Mouse (Mus musculus): ENCODE results near the gene Egfl8. TPM values are rescaled to one million over a fixed set of nuclear protein-coding genes. Genes with fewer than 3 reads are reported as not detected.

Gene Egfl8
- polyA plus RNA-seq, 1 experiment from 2014 or later: 2.3 TPM

- no peak for DNase-seq (ENCODE audit: low spot score)
- Histone ChIP-seq H3K9ac (ENCODE audit: low read length) (no peak overlapping the region), H3K27ac (ENCODE audit: low read depth, low read length) (no peak overlapping the region), H3K36me3 (ENCODE audit: control insufficient read depth, insufficient read depth, low read length) (no peaks in the 10 kb centered on the region), H3K4me3 (ENCODE audit: low read depth, low read length) (no peak overlapping the region), H3K9me3 (ENCODE audit: control insufficient read depth, low read length) (no peaks in the 10 kb centered on the region; the same call in 1 of the 2 replicates), H3K27me3 (ENCODE audit: control insufficient read depth, insufficient read depth, low read length) (no peaks in the 10 kb centered on the region), H3K4me2 (ENCODE audit: low read depth, low read length, severe bottlenecking) (no peak overlapping the region), H3K4me1 (replicated peaks; ENCODE audit: control insufficient read depth, insufficient read depth, low read length) (no peaks in the 10 kb centered on the region)
- 80% methylated on average over 11 of the region's 11 CpGs for WGBS
- ATAC-seq (replicated peaks; ENCODE audit: low FRiP score): no peak
These were observed 52.4 kb downstream of the Egfl8 start for GRCm38 (mm10) chr17:34563354-34563753.

Other genes starting within 250 kb of the Egfl8 start
- gene Btnl1, start 238.8 kb downstream of the Egfl8 start, polyA plus RNA-seq (2014; fragmentation: Nextera tagmentation; extraction: Ambion mirVana): not detected in 2 replicates
- 1.5 and 2.1 TPM in 2 replicates for gene BC051142, start 217.2 kb downstream of the Egfl8 start, polyA plus RNA-seq (2014; fragmentation: Nextera tagmentation; extraction: Ambion mirVana)
- not detected in 2 replicates for gene Btnl4, start 138.7 kb downstream of the Egfl8 start, polyA plus RNA-seq (2014; fragmentation: Nextera tagmentation; extraction: Ambion mirVana)
- not detected in 2 replicates for gene Btnl6, start 98.6 kb downstream of the Egfl8 start, polyA plus RNA-seq (2014; fragmentation: Nextera tagmentation; extraction: Ambion mirVana)
- 5.9 and 8.7 TPM in 2 replicates for gene Notch4, start 51.7 kb downstream of the Egfl8 start, polyA plus RNA-seq (2014; fragmentation: Nextera tagmentation; extraction: Ambion mirVana)
- 2.6 and 4.3 TPM in 2 replicates for gene Gpsm3, start 26.2 kb downstream of the Egfl8 start, polyA plus RNA-seq (2014; fragmentation: Nextera tagmentation; extraction: Ambion mirVana)
- gene Pbx2, start 24.7 kb downstream of the Egfl8 start, polyA plus RNA-seq (2014; fragmentation: Nextera tagmentation; extraction: Ambion mirVana): 17.8 and 17.9 TPM in 2 replicates
- gene Ager, start 18.1 kb downstream of the Egfl8 start, polyA plus RNA-seq (2014; fragmentation: Nextera tagmentation; extraction: Ambion mirVana): 2.4 and 4.0 TPM in 2 replicates
- 158 and 169 TPM in 2 replicates for gene Rnf5, start 12.3 kb downstream of the Egfl8 start, polyA plus RNA-seq (2014; fragmentation: Nextera tagmentation; extraction: Ambion mirVana)
- gene Agpat1, start 11.7 kb downstream of the Egfl8 start, polyA plus RNA-seq (2014; fragmentation: Nextera tagmentation; extraction: Ambion mirVana): 93.4 and 101 TPM in 2 replicates
- 26.4 and 29.0 TPM in 2 replicates for gene Ppt2, start 12.5 kb upstream of the Egfl8 start, polyA plus RNA-seq (2014; fragmentation: Nextera tagmentation; extraction: Ambion mirVana)
- 2.4 and 2.7 TPM in 2 replicates for gene Prrt1, start 13.6 kb upstream of the Egfl8 start, polyA plus RNA-seq (2014; fragmentation: Nextera tagmentation; extraction: Ambion mirVana)
- gene Fkbpl, start 28.8 kb upstream of the Egfl8 start, polyA plus RNA-seq (2014; fragmentation: Nextera tagmentation; extraction: Ambion mirVana): 14.5 and 18.2 TPM in 2 replicates
- 79.5 and 82.9 TPM in 2 replicates for gene Atf6b, start 31.2 kb upstream of the Egfl8 start, polyA plus RNA-seq (2014; fragmentation: Nextera tagmentation; extraction: Ambion mirVana)
- 0.03 TPM in 1 of 2 replicates, not detected in the other for gene Tnxb, start 54.6 kb upstream of the Egfl8 start, polyA plus RNA-seq (2014; fragmentation: Nextera tagmentation; extraction: Ambion mirVana)
- 0.05 TPM in 1 of 2 replicates, not detected in the other for gene C4b, start 127.9 kb upstream of the Egfl8 start, polyA plus RNA-seq (2014; fragmentation: Nextera tagmentation; extraction: Ambion mirVana)
- gene Cyp21a1, start 188.6 kb upstream of the Egfl8 start, polyA plus RNA-seq (2014; fragmentation: Nextera tagmentation; extraction: Ambion mirVana): not detected in 2 replicates
- 26.3 and 28.3 TPM in 2 replicates for gene Stk19, start 221.0 kb upstream of the Egfl8 start, polyA plus RNA-seq (2014; fragmentation: Nextera tagmentation; extraction: Ambion mirVana)
- gene Dxo, start 221.0 kb upstream of the Egfl8 start, polyA plus RNA-seq (2014; fragmentation: Nextera tagmentation; extraction: Ambion mirVana): 78.5 and 84.9 TPM in 2 replicates
- 53.1 and 55.1 TPM in 2 replicates for gene Skiv2l, start 234.2 kb upstream of the Egfl8 start, polyA plus RNA-seq (2014; fragmentation: Nextera tagmentation; extraction: Ambion mirVana)
- 143 and 144 TPM in 2 replicates for gene Nelfe, start 234.4 kb upstream of the Egfl8 start, polyA plus RNA-seq (2014; fragmentation: Nextera tagmentation; extraction: Ambion mirVana)
- gene Cfb, start 246.5 kb upstream of the Egfl8 start, polyA plus RNA-seq (2014; fragmentation: Nextera tagmentation; extraction: Ambion mirVana): 2.6 and 3.3 TPM in 2 replicates

All from forebrain, embryonic 11.5 days (tissue).